Mouse (Mus musculus): Measurements from ENCODE around the gene Edar. TPM values are rescaled to one million over a fixed set of nuclear protein-coding genes. Genes with fewer than 3 reads are reported as not detected.

Edar gene
- polyA plus RNA-seq, 1 experiment from 2014 or later, result 0.67 TPM

GRCm38 (mm10) chr10:58672557-58673277 is 2.7 kb downstream of the Edar start:
- H3K9me3 ChIP-seq (replicated peaks), result no peaks in the 10 kb centered on the region
- peaks cover 27% of the 10 kb centered on the region for H3K4me1 ChIP-seq
- no peaks in the 10 kb centered on the region for H3K36me3 ChIP-seq
- H3K4me3 ChIP-seq, result peak overlapping the region; percentile 32; the same call in 1 of the 2 replicates
- peak overlapping the region; percentile 76 for H3K27ac ChIP-seq (replicated peaks)
- peak; percentile 41 for DNase-seq (ENCODE audit: low spot score)
- H3K27me3 ChIP-seq (ENCODE audit: low read depth, poor library complexity, severe bottlenecking), result peaks cover 10% of the 10 kb centered on the region
- 35% methylated on average over 10 of the region's 10 CpGs for WGBS

GRCm38 (mm10) chr10:58663868-58664267 is 11.6 kb downstream of the Edar start:
- Histone ChIP-seq H3K4me3 (no peak overlapping the region), H3K9me3 (replicated peaks) (no peaks in the 10 kb centered on the region), H3K27ac (replicated peaks) (no peak overlapping the region; the same call in 1 of the 2 replicates), H3K36me3 (no peaks in the 10 kb centered on the region), H3K4me1 (peaks cover 3% of the 10 kb centered on the region; the same call in 1 of the 2 replicates), H3K27me3 (ENCODE audit: low read depth, poor library complexity, severe bottlenecking) (no peaks in the 10 kb centered on the region)
- 84% methylated on average over 5 of the region's 5 CpGs for WGBS
- DNase-seq (ENCODE audit: low spot score), result no peak

- no peak for DNase-seq (ENCODE audit: low spot score)
- Histone ChIP-seq H3K9me3 (replicated peaks) (no peaks in the 10 kb centered on the region), H3K36me3 (no peaks in the 10 kb centered on the region), H3K4me3 (no peak overlapping the region), H3K4me1 (peaks cover 3% of the 10 kb centered on the region; the same call in 1 of the 2 replicates), H3K27ac (replicated peaks) (no peak overlapping the region), H3K27me3 (ENCODE audit: low read depth, poor library complexity, severe bottlenecking) (no peaks in the 10 kb centered on the region)
- 87% methylated on average over 6 of the region's 6 CpGs for WGBS
These were observed 12.0 kb downstream of the Edar start for GRCm38 (mm10) chr10:58663417-58663816.

- DNase-seq (ENCODE audit: low spot score), result no peak
- Histone ChIP-seq H3K27me3 (ENCODE audit: low read depth, poor library complexity, severe bottlenecking) (no peaks in the 10 kb centered on the region), H3K27ac (replicated peaks) (no peak overlapping the region), H3K4me3 (no peak overlapping the region), H3K4me1 (peaks cover 3% of the 10 kb centered on the region; the same call in 1 of the 2 replicates), H3K36me3 (no peaks in the 10 kb centered on the region), H3K9me3 (replicated peaks) (no peaks in the 10 kb centered on the region)
- 75% methylated on average over 11 of the region's 11 CpGs for WGBS
These were observed 16.0 kb downstream of the Edar start for GRCm38 (mm10) chr10:58659268-58659986.

GRCm38 (mm10) chr10:58657731-58658130 is 17.7 kb downstream of the Edar start:
- H3K27me3 ChIP-seq (ENCODE audit: low read depth, poor library complexity, severe bottlenecking), result no peaks in the 10 kb centered on the region; the same call in 1 of the 2 replicates
- DNase-seq (ENCODE audit: low spot score), result no peak
- 71% methylated on average over 2 of the region's 2 CpGs for WGBS

GRCm38 (mm10) chr10:58653679-58654078 is 21.8 kb downstream of the Edar start:
- WGBS, result 75% methylated on average over 3 of the region's 3 CpGs
- no peak overlapping the region for H3K27ac ChIP-seq (replicated peaks)
- H3K4me1 ChIP-seq, result peaks cover 31% of the 10 kb centered on the region
- no peak overlapping the region for H3K4me3 ChIP-seq
- no peaks in the 10 kb centered on the region for H3K36me3 ChIP-seq
- peaks cover 10% of the 10 kb centered on the region for H3K27me3 ChIP-seq (ENCODE audit: low read depth, poor library complexity, severe bottlenecking)
- no peak for DNase-seq (ENCODE audit: low spot score)
- peaks cover 3% of the 10 kb centered on the region; the same call in 1 of the 2 replicates for H3K9me3 ChIP-seq (replicated peaks)

More at GRCm38 (mm10) chr10:58657731-58658130, 17.7 kb downstream of the Edar start:
- Histone ChIP-seq H3K27ac (replicated peaks) (no peak overlapping the region), H3K4me1 (peaks cover 11% of the 10 kb centered on the region), H3K36me3 (no peaks in the 10 kb centered on the region), H3K4me3 (no peak overlapping the region), H3K9me3 (replicated peaks) (no peaks in the 10 kb centered on the region)

GRCm38 (mm10) chr10:58652418-58653394 is 22.7 kb downstream of the Edar start:
- DNase-seq (ENCODE audit: low spot score), result peak; percentile 38
- peaks cover 3% of the 10 kb centered on the region; the same call in 1 of the 2 replicates for H3K9me3 ChIP-seq (replicated peaks)
- H3K4me3 ChIP-seq, result peak overlapping the region; percentile 35
- 32% methylated on average over 10 of the region's 10 CpGs for WGBS
- peaks cover 31% of the 10 kb centered on the region for H3K4me1 ChIP-seq
- H3K27ac ChIP-seq (replicated peaks), result peak overlapping the region; percentile 80
- H3K36me3 ChIP-seq, result no peaks in the 10 kb centered on the region
- H3K27me3 ChIP-seq (ENCODE audit: low read depth, poor library complexity, severe bottlenecking), result peaks cover 10% of the 10 kb centered on the region

- Histone ChIP-seq H3K4me3 (peak overlapping the region; percentile 35), H3K4me1 (peaks cover 31% of the 10 kb centered on the region), H3K27ac (replicated peaks) (peak overlapping the region; percentile 80), H3K27me3 (ENCODE audit: low read depth, poor library complexity, severe bottlenecking) (peaks cover 10% of the 10 kb centered on the region), H3K36me3 (no peaks in the 10 kb centered on the region), H3K9me3 (replicated peaks) (peaks cover 3% of the 10 kb centered on the region; the same call in 1 of the 2 replicates)
- no peak for DNase-seq (ENCODE audit: low spot score)
- WGBS, result 3% methylated on average over 9 of the region's 9 CpGs
These were observed 23.4 kb downstream of the Edar start for GRCm38 (mm10) chr10:58652045-58652417.

GRCm38 (mm10) chr10:58651270-58652042 is 24.0 kb downstream of the Edar start:
- Histone ChIP-seq H3K9me3 (replicated peaks) (peaks cover 3% of the 10 kb centered on the region; the same call in 1 of the 2 replicates), H3K4me1 (peaks cover 31% of the 10 kb centered on the region), H3K27me3 (ENCODE audit: low read depth, poor library complexity, severe bottlenecking) (peaks cover 10% of the 10 kb centered on the region), H3K36me3 (no peaks in the 10 kb centered on the region), H3K4me3 (peak overlapping the region; percentile 35), H3K27ac (replicated peaks) (peak overlapping the region; percentile 42)
- DNase-seq (ENCODE audit: low spot score), result peak; percentile 32
- 7% methylated on average over 22 of the region's 22 CpGs for WGBS

- H3K27me3 ChIP-seq (ENCODE audit: low read depth, poor library complexity, severe bottlenecking), result peaks cover 10% of the 10 kb centered on the region
- no peak overlapping the region for H3K27ac ChIP-seq (replicated peaks)
- H3K9me3 ChIP-seq (replicated peaks), result peaks cover 3% of the 10 kb centered on the region; the same call in 1 of the 2 replicates
- H3K36me3 ChIP-seq, result no peaks in the 10 kb centered on the region
- DNase-seq (ENCODE audit: low spot score), result no peak
- H3K4me3 ChIP-seq, result no peak overlapping the region
- 67% methylated on average over 5 of the region's 5 CpGs for WGBS
- H3K4me1 ChIP-seq, result peaks cover 30% of the 10 kb centered on the region
These were observed 26.7 kb downstream of the Edar start for GRCm38 (mm10) chr10:58648787-58649186.

GRCm38 (mm10) chr10:58644671-58645070 is 30.8 kb downstream of the Edar start:
- H3K36me3 ChIP-seq, result no peaks in the 10 kb centered on the region
- H3K4me1 ChIP-seq, result peaks cover 24% of the 10 kb centered on the region
- no peaks in the 10 kb centered on the region; the same call in 1 of the 2 replicates for H3K9me3 ChIP-seq (replicated peaks)
- H3K4me3 ChIP-seq, result no peak overlapping the region
- DNase-seq (ENCODE audit: low spot score), result no peak
- H3K27me3 ChIP-seq (ENCODE audit: low read depth, poor library complexity, severe bottlenecking), result no peaks in the 10 kb centered on the region
- no peak overlapping the region for H3K27ac ChIP-seq (replicated peaks)
- 92% methylated on average over 5 of the region's 5 CpGs for WGBS
